Mouse (Mus musculus) layer of hippocampus, postnatal 36 days (tissue): ENCODE results near the gene 9130023H24Rik. TPM values are rescaled to one million over a fixed set of nuclear protein-coding genes. Genes with fewer than 3 reads are reported as not detected.
A peak's percentile ranks its signal among the peaks of the same experiment; 100 is the strongest.

Source experiments
- DNase-seq, 2 experiments: peaks; one replicate each; pipeline ENCODE4 v3.0.0; 2022
- total RNA-seq, 2 experiments: library from RNA; stranded (reverse); gene quantifications; 2 replicates each; pipeline ENCODE4 v1.2.3; 2021

Gene 9130023H24Rik
- total RNA-seq = 1 to 10 TPM; 3.3 to 3.6 TPM

DNA sequence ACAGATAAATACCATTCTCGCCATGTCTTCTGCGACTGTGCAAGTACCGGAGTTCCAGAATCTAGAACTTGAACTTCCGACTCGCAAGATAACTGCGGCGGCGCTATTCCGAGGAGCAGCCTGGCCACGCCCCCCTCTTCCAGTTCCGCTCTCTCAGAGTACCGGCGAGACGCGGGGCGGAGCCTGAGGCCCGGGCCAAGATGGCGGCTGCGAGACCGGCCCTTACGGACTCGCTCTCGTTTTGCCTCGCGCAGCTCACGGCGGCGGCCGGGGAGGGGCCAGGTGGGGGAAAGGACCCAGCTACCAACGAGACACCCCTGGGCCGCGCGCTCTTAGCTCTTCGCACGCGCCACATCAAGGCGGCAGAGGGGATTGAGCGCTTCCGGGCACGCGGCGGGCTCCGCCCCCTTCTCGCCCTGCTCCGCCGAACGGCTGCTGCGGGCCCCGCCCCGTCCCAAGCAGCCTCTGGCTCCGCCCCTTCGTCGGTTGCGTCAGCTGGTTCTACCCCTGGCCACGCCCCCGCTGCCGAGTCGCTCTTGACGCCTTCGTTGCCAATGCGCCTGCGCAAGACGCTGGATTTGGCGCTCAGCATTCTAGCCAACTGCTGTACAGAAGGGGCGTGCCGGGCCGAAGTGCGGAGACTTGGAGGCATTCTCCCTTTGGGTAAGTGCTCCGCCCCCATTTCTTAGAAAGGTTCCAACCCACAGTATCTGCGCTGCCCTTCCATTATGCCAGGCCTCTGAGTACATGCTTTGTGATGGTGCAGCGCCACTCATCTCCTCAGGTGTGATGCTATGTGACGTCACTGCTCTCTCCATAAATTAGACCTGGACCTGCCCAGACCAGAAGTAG, at the start of gene 9130023H24Rik:
9130023H24Rik (minus strand) TSS at position 105 of the 852 bp plus-strand sequence.
- DNase-seq = peak; percentile 99 to 100

- DNase-seq = no peak
These were observed 47.2 kb upstream of the 9130023H24Rik start for GRCm38 (mm10) chr7:128285060-128285459.

DNA sequence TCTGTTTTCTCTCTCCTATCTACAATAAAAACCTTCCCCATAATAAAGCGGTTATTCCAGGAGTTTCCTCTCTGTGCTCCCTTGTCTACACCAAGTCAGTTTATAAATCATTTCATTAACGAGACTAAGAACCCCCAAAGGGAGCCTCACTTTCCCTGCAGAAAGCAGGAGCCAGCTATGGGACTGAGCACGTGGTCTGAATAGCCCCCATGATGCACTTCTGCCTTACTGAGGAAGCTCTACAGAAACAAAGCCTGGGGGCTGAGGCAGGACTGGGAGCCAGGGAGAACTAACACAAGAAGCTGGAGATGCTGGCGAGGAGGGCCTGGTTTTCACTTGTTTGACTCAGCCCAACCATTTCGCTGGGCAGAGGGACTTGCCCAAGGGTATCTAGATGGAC, 46.2 kb upstream of the 9130023H24Rik start:
- DNase-seq = no peak

DNA sequence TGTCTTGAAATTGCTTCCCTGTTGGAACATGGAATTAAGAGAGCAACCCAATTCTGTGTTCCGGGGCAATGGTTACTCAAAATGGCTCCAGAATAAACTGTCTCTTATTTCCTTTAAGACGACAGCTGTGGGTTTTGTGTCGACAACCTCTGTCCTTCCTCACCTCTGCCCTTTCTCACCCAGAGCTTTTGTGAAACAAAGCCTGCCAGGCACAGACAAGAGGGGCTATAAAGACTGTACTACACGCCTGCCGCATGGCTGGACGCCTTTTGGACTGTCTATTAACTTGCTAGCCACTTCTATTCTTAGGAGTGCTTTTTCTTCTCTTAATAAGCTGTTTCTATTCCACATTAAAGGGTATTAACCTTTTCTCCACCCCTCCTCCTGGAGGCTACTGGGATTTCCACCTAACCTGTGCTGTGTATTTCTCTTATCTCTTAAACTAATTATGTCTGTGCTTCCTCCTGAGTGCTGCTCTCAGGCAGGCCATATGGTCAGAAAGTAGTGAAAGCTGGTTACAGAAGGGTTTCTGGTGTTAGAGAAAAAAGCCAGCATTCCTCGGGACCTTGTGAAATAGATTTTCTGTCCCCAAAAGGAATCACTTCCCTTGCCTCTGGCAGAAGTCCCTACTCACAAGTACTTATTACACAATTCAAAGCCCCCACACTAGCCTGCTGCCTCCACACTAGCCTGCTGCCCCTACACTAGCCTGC, 44.9 kb upstream of the 9130023H24Rik start:
- DNase-seq = no peak

GRCm38 (mm10) chr7:128281765-128282164, 43.9 kb upstream of the 9130023H24Rik start:
- no peak for DNase-seq

DNA sequence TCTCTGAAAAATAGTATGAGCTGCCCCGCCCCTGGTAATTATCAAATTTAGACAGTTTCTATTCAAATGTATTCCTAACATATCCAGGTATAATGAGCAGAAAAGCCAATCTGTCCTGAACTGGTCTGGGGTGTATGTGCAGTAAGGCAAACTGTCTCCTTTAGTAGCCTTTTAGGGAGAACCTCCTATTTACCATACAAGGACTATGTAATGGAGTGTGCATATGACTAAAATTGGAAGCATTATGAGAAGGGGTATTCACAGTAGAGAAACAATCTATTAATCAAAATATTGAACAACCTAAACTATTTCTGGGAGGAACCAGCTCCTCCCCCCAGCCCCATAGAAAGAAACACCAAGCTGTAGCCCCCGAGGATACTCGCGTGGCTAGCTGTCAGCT, 41.9 kb upstream of the 9130023H24Rik start:
- no peak for DNase-seq

GRCm38 (mm10) chr7:128276051-128276450, 38.2 kb upstream of the 9130023H24Rik start:
- DNase-seq = no peak

GRCm38 (mm10) chr7:128271496-128271895, 33.7 kb upstream of the 9130023H24Rik start:
- DNase-seq = no peak

GRCm38 (mm10) chr7:128270431-128270850, 32.6 kb upstream of the 9130023H24Rik start:
- DNase-seq = no peak

- DNase-seq = no peak
These were observed 30.0 kb upstream of the 9130023H24Rik start for GRCm38 (mm10) chr7:128267813-128268212.

DNA sequence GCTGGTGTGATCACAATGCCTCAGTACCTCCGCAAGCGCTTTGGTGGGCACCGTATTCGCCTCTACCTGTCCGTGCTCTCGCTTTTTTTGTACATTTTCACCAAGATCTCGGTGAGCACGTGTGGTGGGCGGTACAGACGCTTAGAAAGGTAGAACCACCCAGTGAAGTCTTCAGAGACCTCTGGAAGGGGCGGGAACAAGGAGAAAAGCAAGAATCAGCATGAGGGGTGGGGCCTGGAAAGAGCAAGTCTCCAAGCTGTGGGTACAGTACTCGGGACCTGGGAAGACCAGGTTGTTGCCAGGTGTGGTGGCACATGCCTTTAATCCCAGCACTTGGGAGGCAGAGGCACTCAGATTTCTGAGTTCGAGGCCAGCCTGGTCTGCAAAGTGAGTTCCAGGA, 29.6 kb upstream of the 9130023H24Rik start:
- DNase-seq = no peak

DNA sequence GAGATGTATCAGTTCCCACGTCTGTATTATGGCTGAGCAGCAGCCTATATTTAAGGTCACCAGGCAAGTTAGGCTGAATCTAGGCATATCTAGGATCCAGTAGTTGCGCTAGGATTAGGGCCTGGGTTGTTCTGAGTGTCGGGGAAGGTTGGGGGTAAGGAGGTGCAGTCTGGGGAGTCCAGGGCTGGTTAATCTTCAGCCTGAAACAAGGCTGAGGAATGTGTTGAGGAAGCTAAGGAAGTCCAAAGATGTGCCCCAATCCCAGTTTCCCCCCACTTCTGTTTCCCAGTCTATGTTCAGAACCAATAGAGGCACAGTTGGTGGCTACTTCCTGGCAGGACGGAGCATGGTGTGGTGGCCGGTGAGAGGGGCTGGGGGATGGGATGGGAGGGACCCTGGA, 28.2 kb upstream of the 9130023H24Rik start:
- no peak for DNase-seq

DNA sequence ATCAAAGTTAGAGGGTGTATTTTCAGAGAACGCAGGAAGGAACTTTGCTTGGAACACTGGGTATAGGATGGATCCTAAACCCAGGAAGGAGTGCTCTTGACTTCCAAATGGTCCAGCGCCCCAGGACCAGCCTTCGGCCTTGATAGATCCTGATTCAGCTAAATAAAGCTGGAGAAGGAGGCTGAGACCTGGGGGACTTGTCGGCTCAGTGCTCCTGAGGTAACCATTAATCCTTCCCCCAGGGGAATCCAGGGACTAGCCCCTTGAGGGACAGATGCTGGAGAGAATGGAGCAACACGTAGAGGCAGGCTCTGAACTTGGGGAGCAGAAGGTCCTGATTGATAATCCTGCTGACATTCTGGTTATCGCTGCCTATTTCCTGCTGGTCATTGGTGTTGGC, 27.6 kb upstream of the 9130023H24Rik start, which contains the start of gene Slc5a2:
Slc5a2 (plus strand) TSS at position 247 of the 400 bp plus-strand sequence.
- DNase-seq = no peak

- DNase-seq = no peak
These were observed 19.0 kb upstream of the 9130023H24Rik start for GRCm38 (mm10) chr7:128256783-128257334.

- DNase-seq = no peak
These were observed 17.9 kb upstream of the 9130023H24Rik start for GRCm38 (mm10) chr7:128255757-128256156.

DNA sequence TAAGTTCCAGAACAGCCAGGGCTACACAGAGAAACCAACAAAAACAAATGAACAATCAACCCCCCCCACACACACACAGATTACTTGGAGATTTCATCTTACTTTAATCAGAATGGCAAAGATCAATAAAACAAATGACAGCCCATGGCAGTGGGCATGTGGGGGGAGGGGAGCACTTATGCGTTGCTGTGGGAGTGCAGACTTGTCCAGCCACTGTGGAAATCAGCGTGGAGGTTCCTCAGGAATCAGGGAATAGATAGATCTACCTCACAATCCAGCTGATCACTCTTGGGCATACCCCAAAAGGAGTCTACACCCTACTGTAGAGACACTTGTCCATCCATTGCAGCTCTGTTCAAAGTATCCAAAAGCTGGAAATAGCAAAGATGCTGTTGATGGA, 17.1 kb upstream of the 9130023H24Rik start:
- no peak for DNase-seq

DNA sequence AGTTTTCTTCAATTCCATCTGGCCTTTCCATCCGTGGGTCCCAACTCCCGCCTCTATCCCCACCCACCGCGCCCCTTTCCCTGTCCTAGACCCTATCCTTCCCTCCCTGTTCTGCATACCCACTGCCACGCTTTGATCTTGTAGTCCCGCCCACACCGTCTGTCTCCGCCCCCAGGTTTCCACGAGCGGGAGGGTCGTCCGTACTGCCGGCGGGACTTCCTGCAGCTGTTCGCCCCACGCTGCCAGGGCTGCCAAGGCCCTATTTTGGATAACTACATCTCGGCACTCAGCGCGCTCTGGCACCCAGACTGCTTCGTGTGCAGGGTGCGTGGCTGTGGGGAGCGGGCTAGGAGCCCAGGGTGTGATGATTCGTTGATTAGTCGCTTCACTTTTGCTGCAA, 14.8 kb upstream of the 9130023H24Rik start:
- peak; percentile 74 to 78 for DNase-seq

GRCm38 (mm10) chr7:128251946-128252345, 14.1 kb upstream of the 9130023H24Rik start:
- DNase-seq = no peak

DNA sequence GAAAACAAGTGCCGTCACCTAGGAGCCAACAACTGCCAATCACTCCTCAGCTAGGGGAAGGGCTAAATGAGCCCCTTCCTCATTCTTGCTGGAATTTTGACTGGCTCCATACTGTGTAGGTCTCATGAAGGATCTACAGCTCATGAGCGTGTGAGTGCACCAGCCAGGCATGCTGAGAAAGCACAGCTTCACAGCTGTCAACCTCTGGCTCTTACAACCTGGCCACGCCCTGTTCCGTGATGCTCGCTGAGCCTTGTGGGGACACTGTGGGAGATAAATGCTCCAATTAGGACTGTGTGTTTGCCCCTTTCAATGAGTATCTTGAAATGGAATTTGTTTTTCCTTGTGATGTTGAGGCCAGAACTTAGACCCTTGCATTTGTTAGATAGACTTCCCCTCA, 12.2 kb upstream of the 9130023H24Rik start:
- DNase-seq = no peak

DNA sequence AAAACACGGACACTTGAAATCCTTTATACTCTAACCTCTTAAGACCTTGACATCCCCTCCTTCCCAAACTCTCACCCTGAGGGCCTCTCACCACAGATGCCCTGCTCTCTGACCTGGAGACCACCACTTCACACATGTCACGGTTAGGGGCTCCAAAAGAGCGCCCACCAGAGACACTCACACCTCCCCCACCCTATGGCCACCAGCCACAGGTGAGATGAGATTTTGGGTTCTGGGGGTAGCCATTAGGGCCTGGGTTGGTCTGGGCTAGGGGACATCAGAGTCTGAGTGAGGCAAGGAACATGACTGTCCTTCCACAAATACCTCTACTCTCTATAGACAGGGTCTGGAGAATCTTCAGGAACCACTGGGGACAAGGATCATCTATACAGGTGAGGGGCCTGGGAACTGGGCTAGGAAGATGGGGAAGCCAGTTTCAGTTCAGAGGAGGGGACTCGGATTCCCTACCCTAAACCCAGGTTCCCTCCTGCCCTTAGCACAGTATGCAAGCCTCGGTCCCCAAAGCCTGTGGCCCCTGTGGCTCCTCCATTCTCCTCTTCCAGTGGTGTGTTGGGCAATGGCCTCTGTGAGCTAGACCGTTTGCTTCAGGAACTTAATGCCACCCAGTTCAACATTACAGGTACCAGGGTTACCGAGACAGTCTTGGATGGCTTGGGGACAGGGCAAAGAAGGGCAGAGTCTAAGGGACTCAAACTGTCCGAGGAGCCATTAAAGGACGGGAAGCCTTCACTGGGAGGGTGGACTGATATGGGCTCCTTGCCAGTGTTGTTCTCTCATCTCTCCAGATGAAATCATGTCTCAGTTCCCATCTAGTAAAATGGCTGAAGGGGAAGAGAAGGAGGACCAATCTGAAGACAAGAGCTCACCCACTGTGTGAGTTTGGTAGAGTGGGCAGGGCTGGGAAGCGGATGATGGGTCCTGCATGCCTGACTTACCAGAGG, 10.5 kb upstream of the 9130023H24Rik start:
- DNase-seq = no peak

- DNase-seq = peak; percentile 71 to 81
These were observed 9.6 kb upstream of the 9130023H24Rik start for GRCm38 (mm10) chr7:128247443-128247842.
